Mouse (Mus musculus) kidney, postnatal 0 days (tissue): ENCODE data around the gene Tmc7. TPM values are rescaled to one million over a fixed set of nuclear protein-coding genes. Genes with fewer than 3 reads are reported as not detected.

Experiments
- ATAC-seq: fragments of 200-750 bp; cut with Nextera tagmentation; replicated peaks from 2 replicates; pipeline ENCODE4 v1.8.0; 2017; ENCODE audit warnings: low read depth, moderate number of reproducible peaks, moderate TSS enrichment, moderate library complexity; ENCODE audit not compliant: low FRiP score
- DNase-seq: peaks from one replicate; pipeline ENCODE4 v3.0.0-alpha.2; 2016; ENCODE audit warnings: low spot score
- H3K27ac ChIP-seq: fragments of 300-500 bp; sonication (generic); 2 replicates; pipeline ENCODE4 v1.5.1; 2014; ENCODE audit warnings: mild to moderate bottlenecking
- H3K27me3 ChIP-seq: fragments of 300-500 bp; sonication (generic); 2 replicates; pipeline ENCODE4 v1.6.1; 2014; ENCODE audit warnings: low read length, mixed read lengths; ENCODE audit not compliant: insufficient read depth
- H3K36me3 ChIP-seq: fragments of 300-500 bp; sonication (generic); 2 replicates; pipeline ENCODE4 v1.6.1; 2014; ENCODE audit warnings: low read length, mixed read lengths; ENCODE audit not compliant: insufficient read depth
- H3K4me1 ChIP-seq: fragments of 300-500 bp; sonication (generic); replicated peaks from 2 replicates; pipeline ENCODE4 v1.6.1; 2014; ENCODE audit warnings: antibody characterized with exemption, low read length, mixed read lengths; ENCODE audit not compliant: insufficient read depth
- H3K4me2 ChIP-seq: fragments of 300-500 bp; sonication (generic); 2 replicates; pipeline ENCODE4 v1.6.1; 2014; ENCODE audit warnings: mild to moderate bottlenecking, low read length, moderate library complexity, mixed read lengths
- H3K4me3 ChIP-seq: fragments of 300-500 bp; sonication (generic); replicated peaks from 2 replicates; pipeline ENCODE4 v1.5.1; 2014; ENCODE audit warnings: low read depth, low read length
- H3K9ac ChIP-seq: fragments of 300-500 bp; sonication (generic); 2 replicates; pipeline ENCODE4 v1.6.1; 2014; ENCODE audit warnings: low read depth, low read length
- H3K9me3 ChIP-seq: fragments of 300-500 bp; sonication (generic); replicated peaks from 2 replicates; pipeline ENCODE4 v1.6.1; 2016; ENCODE audit warnings: low read length, inconsistent platforms, mixed read lengths
- CTCF ChIP-seq: IDR thresholded peaks from 2 replicates; pipeline ENCODE4 v1.5.1; 2016; ENCODE audit warnings: antibody characterized with exemption, low read depth, mild to moderate bottlenecking, moderate library complexity
- WGBS: fragments of 180-500 bp; shearing (Covaris S2); extraction: QIAGEN DNeasy Blood & Tissue Kit; methylation state at CpG from one replicate; pipeline ENCODE4 v1.1.7; 2014; 5-methylcytosine and 5-hydroxymethylcytosine counted together
- polyA plus RNA-seq: library from polyadenylated mRNA; unstranded; fragments of >200 nt; fragmentation: Nextera tagmentation; extraction: Ambion mirVana; gene quantifications from 2 replicates; pipeline ENCODE4 v1.2.1, GENCODE M21; 2015

Gene Tmc7
- polyA plus RNA-seq, 1 experiment from 2014 or later = 1.3 TPM

DNA sequence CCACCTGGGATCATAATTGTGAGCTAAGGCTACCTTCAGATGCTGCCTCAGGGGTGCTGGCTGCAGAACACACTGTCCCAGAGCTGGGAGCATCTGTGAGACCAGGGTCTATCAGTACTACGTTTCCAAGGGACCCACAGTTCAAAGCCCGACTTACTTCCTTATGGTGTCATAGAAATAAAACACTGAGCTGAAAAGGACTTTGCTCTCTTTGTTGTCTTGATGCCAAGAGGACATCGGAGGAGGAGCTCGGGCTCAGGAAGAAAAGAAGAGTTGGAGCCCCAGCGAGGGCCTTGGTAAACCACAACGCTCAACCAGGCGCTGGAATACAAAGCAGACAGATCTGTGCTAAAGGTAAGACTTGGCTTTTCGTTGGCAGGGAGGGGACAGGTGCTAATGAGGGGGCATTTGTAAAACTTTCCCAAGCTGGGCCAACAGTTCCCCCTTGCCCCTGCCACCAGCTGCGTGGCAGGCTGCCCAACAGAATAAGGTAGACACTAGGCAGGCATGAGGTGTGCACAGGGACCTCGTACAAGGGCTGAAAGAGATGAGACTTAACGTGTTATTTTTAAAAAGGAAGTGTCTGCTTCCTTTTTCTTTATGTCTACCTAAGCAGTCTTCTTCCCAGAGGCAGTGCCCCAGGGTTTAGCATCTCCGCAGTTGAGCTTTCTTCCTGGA, 15.6 kb upstream of the Tmc7 start:
- H3K36me3 ChIP-seq = no peaks in the 10 kb centered on the region
- no peak for TF ChIP-seq CTCF
- no peaks in the 10 kb centered on the region for H3K9me3 ChIP-seq
- DNase-seq = no peak
- no peaks in the 10 kb centered on the region for H3K27me3 ChIP-seq
- no peak overlapping the region for H3K4me2 ChIP-seq
- H3K4me3 ChIP-seq = no peak overlapping the region
- WGBS = 59% methylated on average over 12 of the region's 12 CpGs
- peaks cover 7% of the 10 kb centered on the region; the same call in 1 of the 2 replicates for H3K4me1 ChIP-seq
- H3K27ac ChIP-seq = no peak overlapping the region
- no peak overlapping the region for H3K9ac ChIP-seq
- ATAC-seq = no peak

DNA sequence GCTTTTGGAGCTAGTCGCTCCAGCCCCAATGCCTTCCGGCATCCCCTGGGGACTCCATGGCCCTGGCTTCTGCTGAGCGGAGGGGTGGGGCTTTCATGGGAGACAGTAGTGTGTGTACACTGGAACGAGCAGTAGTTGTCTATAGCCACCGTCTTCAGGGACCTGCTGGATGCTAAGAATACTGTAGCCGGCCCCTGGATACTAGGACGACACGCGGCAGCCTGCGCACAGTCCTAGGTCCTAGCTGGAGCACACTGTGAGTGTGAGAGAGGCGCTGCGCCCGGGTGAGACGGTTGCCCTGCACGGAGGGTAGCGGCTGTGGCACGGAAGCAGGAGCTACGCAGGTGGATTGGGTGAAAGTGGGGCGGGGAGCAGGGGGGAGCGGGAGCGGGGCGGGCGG, 12.7 kb upstream of the Tmc7 start, which contains the start of gene Tmc5:
Gene Tmc5, plus strand, starts transcription at position 97 of the 400 bp plus-strand sequence.
- no peak for ATAC-seq
- H3K36me3 ChIP-seq = no peaks in the 10 kb centered on the region
- DNase-seq = peak; percentile 18
- H3K9me3 ChIP-seq = no peaks in the 10 kb centered on the region
- H3K4me1 ChIP-seq = peaks cover 7% of the 10 kb centered on the region; the same call in 1 of the 2 replicates
- no peaks in the 10 kb centered on the region for H3K27me3 ChIP-seq
- TF ChIP-seq CTCF = no peak
- peak within 1 kb of the TSS; percentile 53 for H3K4me2 ChIP-seq
- H3K9ac ChIP-seq = no peak within 1 kb of the TSS
- peak within 1 kb of the TSS; percentile 11; the same call in 1 of the 2 replicates for H3K4me3 ChIP-seq
- whole genome bisulfite sequencing = 5% methylated on average over 23 of the region's 23 CpGs
- no peak within 1 kb of the TSS for H3K27ac ChIP-seq

DNA sequence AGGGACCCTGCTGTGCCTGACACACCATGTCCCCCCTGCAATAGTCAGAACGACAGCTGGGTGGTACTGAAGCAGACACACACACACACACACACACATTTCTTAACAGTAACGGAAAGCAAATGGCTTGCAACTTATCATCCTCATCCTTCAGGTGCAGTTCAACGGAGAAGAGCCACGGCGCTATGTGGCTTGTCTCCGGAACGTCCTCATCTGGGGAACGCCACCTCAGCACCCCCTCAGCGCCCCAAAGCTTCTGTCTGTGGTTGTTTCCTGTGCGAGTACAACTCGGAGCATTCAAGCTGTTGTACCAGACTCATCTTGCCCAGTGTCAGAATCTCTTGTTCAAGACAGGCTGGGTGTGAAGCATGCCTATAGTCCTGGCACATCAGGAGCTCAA, 11.7 kb upstream of the Tmc7 start:
- H3K4me3 ChIP-seq = no peak overlapping the region
- DNase-seq (no peak), ATAC-seq (no peak)
- H3K27ac ChIP-seq = no peak overlapping the region
- H3K4me2 ChIP-seq = no peak overlapping the region
- no peaks in the 10 kb centered on the region for H3K9me3 ChIP-seq
- H3K4me1 ChIP-seq = peaks cover 7% of the 10 kb centered on the region; the same call in 1 of the 2 replicates
- TF ChIP-seq CTCF = no peak
- H3K36me3 ChIP-seq = no peaks in the 10 kb centered on the region
- 77% methylated on average over 11 of the region's 11 CpGs for WGBS
- H3K27me3 ChIP-seq = no peaks in the 10 kb centered on the region
- H3K9ac ChIP-seq = no peak overlapping the region

DNA sequence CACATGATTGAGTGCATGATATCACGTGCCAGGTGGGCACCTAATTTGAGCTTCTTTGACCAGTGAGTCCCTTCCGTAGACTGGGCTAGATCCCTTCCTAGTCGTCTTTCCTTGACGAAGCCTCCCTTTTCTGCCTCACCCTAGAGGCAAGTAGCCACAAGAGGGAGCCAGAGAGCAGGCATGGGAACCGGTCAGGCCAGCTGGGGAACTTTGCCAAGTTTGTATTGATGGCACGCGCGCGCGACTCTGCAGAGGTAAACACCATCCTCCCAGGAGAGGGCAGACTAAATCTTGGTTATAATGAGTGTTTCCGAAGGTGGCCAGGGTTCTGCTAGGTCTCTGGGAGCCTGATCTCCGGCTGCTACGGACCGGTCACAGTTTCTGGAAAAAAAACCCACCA, 10.7 kb upstream of the Tmc7 start:
- Histone ChIP-seq H3K9ac (no peak overlapping the region), H3K36me3 (no peaks in the 10 kb centered on the region), H3K9me3 (no peaks in the 10 kb centered on the region), H3K4me3 (no peak overlapping the region), H3K27me3 (no peaks in the 10 kb centered on the region), H3K4me2 (peak overlapping the region; percentile 32), H3K4me1 (peaks cover 7% of the 10 kb centered on the region; the same call in 1 of the 2 replicates), H3K27ac (no peak overlapping the region)
- ATAC-seq (peak; percentile 66), DNase-seq (peak; percentile 97)
- WGBS = under 1% methylated on average over 14 of the region's 14 CpGs
- peak; percentile 99 for TF ChIP-seq CTCF

DNA sequence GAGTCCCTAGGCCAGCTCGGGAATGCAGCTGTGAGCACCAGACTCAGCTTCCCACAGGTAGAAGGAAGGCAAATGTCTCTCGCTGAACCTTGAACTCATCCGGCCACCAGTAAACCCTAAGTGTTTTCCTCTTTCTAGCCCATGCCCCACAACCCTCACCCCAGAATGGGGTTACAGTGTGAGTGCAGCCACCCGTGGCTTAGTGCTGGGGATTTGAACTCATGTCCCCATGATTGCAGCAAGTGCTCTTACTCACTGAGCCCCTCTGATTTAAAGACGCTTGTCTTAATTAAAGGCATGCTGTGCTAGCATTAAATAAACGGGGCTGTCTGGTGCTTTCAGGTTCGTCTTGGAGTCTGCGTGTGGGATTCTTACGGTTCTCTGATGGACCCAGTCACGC, 10.1 kb upstream of the Tmc7 start:
- no peak for DNase-seq
- TF ChIP-seq CTCF = no peak
- Histone ChIP-seq H3K4me1 (peaks cover 7% of the 10 kb centered on the region; the same call in 1 of the 2 replicates), H3K36me3 (no peaks in the 10 kb centered on the region), H3K27ac (no peak overlapping the region), H3K9me3 (no peaks in the 10 kb centered on the region), H3K27me3 (no peaks in the 10 kb centered on the region), H3K4me2 (peak overlapping the region; percentile 32), H3K4me3 (no peak overlapping the region), H3K9ac (no peak overlapping the region)
- WGBS = 39% methylated on average over 10 of the region's 10 CpGs
- no peak for ATAC-seq

DNA sequence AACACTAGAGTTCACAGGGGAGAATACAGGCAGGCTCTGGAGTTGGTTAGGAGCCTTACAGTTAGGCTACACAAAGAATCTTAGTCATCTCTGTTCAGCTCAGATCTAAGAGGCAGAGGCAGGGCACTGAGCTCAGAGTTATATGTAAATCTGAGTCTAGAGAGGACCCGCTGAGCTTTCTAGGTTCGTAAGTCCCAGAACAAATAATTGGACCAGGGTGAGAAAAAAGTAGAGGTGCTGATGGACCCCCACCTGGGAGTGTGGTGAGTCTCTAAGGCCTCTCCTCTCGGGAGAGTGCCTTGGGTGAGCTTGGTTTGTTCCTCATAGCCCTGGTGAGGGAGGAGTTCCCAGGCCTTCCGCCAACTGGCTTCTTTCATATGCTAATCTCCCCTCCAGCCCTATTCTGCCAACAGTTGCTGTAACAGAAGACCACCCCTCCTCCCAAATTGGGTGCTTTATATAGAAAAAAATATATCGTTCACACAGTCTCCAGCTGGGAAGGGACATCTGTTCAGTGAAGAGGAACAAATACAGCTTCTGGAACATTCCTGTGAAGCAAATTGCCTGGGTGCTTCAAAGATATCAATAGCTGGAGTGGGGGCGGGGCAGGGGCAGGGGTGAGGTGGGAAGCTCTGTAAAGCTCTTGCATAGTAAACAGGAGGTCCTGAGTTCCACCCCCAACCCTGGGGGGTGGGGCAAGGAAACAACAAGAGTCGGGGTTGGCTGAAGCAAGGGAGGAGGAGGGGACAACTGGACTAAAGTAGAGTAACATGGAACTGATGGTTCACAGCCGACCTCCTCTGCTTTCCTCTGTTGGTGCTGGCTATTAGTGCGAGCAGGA, 9.3 kb upstream of the Tmc7 start:
- Histone ChIP-seq H3K4me3 (no peak overlapping the region), H3K27ac (0 out of 2 replicates have a peak overlapping the region, but pooled peaks have one; percentile 8), H3K4me2 (no peak overlapping the region), H3K27me3 (no peaks in the 10 kb centered on the region), H3K36me3 (no peaks in the 10 kb centered on the region), H3K4me1 (peaks cover 7% of the 10 kb centered on the region; the same call in 1 of the 2 replicates), H3K9me3 (no peaks in the 10 kb centered on the region), H3K9ac (no peak overlapping the region)
- 16% methylated on average over 9 of the region's 9 CpGs for WGBS
- DNase-seq = peak; percentile 77
- ATAC-seq = peak; percentile 74
- no peak for TF ChIP-seq CTCF
